Mouse (Mus musculus): ENCODE data around the gene Aagab.

Gene Aagab

DNA sequence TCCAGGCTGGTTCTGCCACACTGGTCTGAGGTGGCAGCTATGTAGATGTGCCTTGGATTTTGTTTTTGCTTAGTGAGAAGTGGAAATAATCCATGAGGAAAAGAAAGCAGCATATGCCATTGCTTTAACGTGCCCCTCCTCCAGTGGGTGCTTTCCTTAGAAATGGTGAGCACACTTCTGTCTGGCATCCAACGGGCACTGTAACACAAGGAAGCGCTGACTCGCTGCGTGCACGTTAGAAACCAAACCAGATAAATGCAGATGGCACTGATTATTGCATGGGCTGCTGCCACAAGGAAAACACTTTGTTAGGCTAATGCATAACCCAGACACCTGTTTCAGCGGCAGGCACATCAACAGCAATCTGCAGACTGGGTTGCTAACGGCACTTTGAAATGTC is 6.8 kb upstream of the Aagab start:
- in situ Hi-C loops (cut with MboI; ENCODE audit: low pct_unique_long_range_greater_than_20kb in 1 of 2, low sequenced_read_pairs in 2 of 2, unreplicated experiment in 1 of 2) = no loop called here

DNA sequence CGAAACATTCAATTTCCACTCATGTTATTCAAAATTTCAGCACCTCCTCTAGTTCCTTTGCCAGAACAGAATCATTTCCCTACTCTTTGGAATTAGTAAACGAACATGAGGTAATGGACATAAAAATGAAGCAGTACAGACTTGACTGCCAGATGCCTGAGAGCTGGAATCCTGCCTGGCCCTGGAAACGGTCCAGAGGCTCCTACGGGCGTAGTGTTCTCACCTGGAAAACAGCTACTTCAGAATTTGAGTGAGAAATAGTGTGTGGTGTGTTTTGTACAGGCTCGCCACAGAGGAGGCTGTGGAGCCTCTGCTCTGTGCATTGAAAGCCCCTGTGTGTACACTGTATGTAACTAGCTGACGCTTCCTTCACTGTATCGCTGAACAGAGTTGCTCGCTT is 5.8 kb upstream of the Aagab start:
- in situ Hi-C loops (cut with MboI; ENCODE audit: low pct_unique_long_range_greater_than_20kb in 1 of 2, low sequenced_read_pairs in 2 of 2, unreplicated experiment in 1 of 2) = no loop called here

DNA sequence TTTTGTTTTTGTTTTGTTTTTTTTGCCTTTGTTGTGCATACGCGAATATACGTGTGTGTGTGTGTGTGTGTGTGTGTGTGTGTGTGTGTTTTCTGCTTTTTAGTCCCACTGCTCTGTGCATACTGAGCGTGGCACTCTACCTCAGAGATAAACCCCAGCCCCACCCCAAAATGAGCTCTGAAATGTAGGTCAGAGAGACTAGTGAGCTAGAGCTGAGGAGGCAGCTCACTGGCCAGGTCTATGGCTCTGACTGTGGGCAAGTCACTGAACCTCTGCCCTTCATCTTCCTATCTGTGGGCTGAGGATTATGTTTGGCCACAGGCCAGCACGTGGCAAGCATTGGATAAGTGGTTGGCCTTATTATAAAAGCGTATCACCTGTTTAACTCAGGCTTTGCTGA is 1.4 kb downstream of the Aagab start:
- in situ Hi-C loops (cut with MboI; ENCODE audit: low pct_unique_long_range_greater_than_20kb in 1 of 2, low sequenced_read_pairs in 2 of 2, unreplicated experiment in 1 of 2) = no loop called here

DNA sequence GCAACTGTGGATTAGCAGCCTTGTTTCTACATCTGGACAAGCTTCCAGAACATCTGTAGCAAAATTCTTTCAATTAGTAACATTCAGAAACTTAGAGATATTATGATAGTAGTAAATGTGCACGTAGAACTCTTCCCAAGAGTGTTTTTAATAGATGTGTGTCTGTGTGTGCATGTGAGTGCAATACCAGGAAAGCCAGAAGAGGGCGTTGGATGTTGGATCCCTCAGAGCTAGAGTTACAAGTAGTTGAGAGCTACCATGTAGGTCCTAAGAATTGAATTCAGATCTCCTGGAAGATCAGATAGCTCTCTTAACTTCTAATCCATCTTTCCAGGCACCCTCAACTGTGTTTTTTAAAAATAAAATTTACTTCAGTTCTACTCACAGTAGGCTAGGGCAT is 4.1 kb downstream of the Aagab start:
- in situ Hi-C loops (cut with MboI; ENCODE audit: low pct_unique_long_range_greater_than_20kb in 1 of 2, low sequenced_read_pairs in 2 of 2, unreplicated experiment in 1 of 2) = no loop called here

DNA sequence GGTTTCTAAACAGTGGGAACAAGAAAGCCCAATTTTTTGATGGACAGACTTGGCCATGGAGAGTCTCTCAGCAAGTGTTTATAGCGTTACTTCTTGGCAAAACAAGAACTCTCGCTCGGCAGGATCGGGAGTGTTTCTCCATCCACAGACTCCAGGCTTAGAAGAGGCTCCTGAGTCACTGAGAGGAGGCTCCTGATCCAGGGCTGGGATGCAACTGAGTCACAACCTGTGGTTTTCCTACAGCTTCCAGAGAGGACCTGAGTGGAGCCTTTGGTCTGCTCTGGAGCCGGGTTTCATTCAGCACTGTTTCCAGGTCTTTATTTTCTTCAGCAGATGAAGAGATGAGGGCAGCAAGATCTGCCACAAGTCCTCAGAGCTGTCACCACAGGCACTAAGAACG is 5.5 kb downstream of the Aagab start:
- in situ Hi-C loops (cut with MboI; ENCODE audit: low pct_unique_long_range_greater_than_20kb in 1 of 2, low sequenced_read_pairs in 2 of 2, unreplicated experiment in 1 of 2) = no loop called here

DNA sequence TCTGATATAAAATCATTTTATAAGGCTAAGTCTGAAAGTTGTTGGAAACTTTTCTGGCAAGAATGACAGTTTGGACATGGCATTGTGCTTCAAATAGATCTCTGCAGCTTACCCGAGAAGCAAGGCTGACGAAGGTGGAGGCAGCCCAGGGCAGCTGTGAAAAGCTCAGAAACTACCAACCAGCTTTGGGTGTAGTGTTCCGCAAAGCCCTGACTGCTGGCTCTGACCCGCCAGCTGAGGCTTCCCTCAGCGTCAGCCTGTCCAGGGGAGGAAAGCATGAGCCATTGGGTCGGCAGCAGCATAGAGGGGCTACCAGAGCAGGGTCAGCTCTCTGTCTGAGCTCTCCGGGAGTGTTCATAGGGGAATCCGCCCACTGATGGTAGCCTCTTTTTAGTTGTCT is 6.8 kb downstream of the Aagab start:
- in situ Hi-C loops (cut with MboI; ENCODE audit: low pct_unique_long_range_greater_than_20kb in 1 of 2, low sequenced_read_pairs in 2 of 2, unreplicated experiment in 1 of 2) = no loop called here

DNA sequence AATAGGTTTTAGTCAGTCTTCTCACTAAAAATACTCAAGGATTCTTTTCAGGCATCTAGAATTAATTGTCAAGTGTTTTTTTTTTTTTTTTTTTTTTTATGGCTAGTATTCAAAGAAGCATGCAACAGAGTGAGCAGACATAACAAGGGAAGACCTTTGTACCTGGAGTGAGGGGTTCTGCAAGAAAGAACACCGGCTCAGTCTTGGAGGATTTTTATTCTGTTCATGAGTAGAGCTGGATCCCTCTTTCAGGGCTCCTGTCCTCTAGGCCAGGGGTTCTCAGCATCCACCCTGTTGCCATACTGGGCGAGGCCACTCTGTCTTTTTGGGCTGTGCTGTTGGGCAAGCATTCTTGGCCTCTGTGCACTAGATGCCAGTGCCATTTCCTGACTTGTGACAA is 7.3 kb downstream of the Aagab start:
- in situ Hi-C loops (cut with MboI; ENCODE audit: low pct_unique_long_range_greater_than_20kb in 1 of 2, low sequenced_read_pairs in 2 of 2, unreplicated experiment in 1 of 2) = no loop called here

DNA sequence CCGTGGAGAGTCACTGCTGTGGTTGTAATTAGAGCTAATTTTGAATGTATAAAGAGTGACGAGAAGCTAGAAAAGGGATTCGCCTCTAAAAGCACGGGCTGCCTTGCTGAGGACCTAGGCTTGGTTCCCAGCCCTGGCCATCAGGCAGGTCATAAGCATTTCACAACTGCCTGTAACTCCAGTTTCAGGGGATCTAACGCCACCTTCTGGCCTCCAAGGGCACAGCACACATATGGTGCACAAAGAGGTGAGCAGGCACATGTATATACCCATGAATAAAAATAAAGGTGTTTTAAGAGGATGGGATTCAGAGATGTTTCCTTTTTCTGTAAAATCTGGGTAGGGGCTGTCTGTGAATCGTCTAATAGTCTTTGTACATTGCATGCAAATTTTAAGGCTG is 7.8 kb downstream of the Aagab start:
- in situ Hi-C loops (cut with MboI; ENCODE audit: low pct_unique_long_range_greater_than_20kb in 1 of 2, low sequenced_read_pairs in 2 of 2, unreplicated experiment in 1 of 2) = no loop called here

DNA sequence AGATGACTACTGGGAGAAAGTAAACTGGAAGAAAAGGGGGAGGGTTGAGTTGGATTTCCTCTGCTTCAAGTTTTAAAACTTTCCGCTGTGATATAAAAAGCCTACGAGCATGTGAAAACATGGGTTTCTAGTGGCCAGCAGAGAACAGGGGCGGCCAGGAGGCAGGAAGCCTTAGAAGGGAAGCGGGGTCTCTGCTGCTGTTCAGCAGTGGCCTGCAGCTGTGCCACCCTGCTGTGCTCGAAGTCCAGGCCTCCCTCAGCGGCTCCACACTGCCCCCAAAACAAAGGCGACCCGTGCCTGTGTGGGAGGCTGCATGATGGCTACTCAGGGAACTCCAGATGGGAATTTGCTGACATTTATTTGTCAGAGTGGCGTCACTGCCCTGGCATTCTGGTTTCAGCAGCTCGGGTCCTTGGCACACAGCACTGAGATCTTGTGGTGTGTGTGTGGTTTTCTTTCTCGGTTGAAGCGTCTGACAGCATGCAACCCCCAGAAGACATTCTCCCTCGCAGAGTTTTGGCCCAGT is 8.4 kb downstream of the Aagab start:
- in situ Hi-C loops (cut with MboI; ENCODE audit: low pct_unique_long_range_greater_than_20kb in 1 of 2, low sequenced_read_pairs in 2 of 2, unreplicated experiment in 1 of 2) = no loop called here

DNA sequence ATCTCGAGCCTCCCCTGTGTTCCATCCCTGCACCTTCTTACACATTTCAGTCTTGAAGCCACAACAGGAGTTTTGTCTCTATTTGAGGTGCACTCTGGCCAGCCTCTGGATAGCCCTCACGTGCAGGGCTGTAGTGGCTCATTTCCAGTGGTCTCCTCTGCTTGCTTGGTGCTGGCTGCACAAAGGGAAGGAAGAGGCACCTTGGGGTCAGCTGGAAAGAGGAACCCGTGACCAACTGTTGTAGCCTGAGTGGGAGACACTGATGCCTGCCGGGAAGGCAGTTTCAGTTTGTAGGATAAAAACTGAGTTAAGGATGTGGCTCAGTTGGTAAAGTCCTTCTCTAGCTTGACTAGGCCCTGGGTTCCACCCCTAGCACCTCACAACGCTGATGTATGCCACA is 9.5 kb downstream of the Aagab start:
- in situ Hi-C loops (cut with MboI; ENCODE audit: low pct_unique_long_range_greater_than_20kb in 1 of 2, low sequenced_read_pairs in 2 of 2, unreplicated experiment in 1 of 2) = no loop called here

DNA sequence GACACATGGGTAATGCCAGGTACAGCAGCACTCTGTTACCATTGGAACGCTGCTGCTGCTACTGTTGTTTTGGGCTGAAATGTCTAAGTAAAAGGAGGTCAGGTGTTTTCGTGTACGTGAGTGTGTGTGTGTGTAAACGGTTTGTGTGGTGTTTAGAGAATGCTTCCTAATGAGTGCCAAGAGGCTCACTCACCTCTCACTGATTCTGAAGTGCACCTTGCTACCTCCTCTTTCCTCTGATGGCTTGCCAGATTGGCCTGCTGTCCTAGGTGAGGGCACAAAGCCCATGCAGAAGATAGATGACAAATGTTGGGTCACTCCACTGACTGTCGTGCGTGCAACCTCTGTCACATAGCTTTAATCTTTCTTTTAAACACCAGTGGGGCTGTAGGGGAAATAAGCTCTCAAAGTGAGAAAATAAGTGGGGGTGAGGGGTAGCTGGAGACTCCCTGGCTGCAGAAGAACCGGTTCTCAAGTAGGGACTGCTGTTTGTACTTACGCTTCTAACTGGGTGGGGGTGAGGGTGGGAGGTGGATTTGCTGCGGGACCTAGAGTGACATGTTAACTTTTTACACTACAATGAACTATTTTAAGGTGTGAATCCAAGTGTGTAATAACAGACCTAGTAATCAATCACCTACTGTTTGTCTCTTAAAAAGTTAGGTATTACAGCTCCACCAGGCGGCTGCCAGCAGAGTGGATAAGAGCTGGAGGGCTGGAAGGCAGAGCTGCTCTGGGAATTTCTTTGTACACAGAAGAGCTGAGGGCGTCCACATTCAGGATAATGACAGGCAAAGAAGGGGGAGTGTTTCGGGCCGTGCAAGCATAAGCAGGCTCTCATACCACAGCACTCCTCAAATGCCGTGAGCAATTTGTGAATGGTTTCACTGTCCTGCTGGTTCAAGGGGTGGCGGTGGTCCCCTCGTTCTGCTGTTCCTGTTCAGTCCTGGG is 10.4 kb downstream of the Aagab start:
- in situ Hi-C loops (cut with MboI; ENCODE audit: low pct_unique_long_range_greater_than_20kb in 1 of 2, low sequenced_read_pairs in 2 of 2, unreplicated experiment in 1 of 2) = no loop called here

DNA sequence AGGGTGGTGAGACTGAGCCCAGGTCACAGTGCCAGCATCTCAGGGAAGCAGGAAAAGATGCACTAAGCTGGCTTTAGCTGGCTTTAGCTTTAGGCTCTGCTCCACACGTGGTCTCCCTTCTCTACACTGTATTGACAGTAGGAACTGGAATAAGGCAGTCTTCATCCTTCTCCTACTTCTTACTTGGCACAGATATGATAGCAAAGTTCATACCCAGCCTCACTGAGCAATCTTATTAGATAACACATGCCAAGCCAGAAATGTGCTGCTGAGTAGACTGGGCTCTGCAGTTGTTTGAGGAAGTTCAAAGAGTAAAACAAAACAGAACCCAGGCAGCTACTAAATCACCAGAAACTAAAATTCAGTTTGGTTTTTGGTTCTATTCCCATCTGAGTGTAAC is 11.1 kb downstream of the Aagab start:
- in situ Hi-C loops (cut with MboI; ENCODE audit: low pct_unique_long_range_greater_than_20kb in 1 of 2, low sequenced_read_pairs in 2 of 2, unreplicated experiment in 1 of 2) = no loop called here

DNA sequence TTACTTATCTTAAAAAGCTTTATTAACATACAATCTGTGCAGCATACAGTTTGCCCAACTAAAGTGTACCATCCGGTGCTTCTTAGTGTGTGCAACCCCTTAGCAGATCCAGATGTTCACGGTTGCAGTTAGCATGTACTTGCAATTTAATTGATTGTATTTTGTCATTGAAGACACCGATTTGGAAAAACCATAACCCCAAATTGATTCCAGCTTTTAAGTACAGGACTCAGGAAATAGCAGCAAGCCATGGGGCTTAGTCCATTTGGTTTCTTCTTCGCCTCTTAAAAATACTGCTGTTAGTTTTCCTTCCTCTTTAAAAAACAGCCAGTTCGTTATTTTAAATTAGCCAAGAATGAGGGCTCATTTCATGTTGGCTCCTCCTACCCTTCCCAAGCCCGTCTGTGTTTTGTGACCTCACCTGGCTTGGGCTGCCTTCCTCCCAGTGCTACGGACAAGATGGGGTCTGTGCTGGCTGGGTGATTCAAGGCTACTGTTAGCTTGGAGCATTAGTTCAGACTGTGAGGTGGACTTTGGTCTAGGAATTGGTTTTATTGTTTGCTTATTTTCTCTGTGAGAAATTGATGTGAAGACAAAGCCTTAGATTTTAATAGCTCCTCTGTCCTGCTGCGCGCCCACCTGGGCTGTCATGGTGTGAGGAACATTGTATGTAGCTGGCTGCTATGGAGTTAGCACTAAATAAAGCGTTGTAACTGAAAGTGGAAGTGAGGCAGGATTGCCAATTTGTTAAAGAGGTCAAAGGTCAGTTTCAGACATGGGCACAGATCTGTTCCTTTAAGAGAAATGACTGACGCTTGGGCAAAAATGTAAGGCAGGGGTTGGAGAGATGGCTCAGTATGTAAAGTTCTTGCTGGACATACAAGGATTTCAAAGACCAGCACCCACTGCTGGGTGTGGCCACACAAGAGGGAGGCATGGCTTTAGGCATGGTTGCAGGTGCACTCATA is 11.8 kb downstream of the Aagab start:
- in situ Hi-C loops (cut with MboI; ENCODE audit: low pct_unique_long_range_greater_than_20kb in 1 of 2, low sequenced_read_pairs in 2 of 2, unreplicated experiment in 1 of 2) = no loop called here

DNA sequence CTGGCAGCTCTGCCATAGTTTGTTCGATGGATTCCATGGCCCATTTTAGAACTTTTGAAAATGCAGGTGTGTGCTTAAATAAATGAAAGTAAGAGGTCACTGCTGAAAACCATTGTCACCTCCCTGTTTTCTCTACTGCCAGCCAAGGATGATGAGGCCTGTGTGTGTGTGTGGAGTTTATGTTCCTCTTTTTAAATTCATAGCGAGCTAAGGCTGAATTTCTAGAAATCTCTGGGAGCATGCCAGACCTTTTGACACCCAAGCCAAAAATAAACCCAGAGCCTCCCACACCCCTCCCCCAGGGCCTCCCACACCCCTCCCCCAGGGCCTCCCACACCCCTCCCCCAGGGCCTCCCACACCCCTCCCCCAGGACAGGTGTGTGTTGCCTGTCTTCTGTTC is 15.5 kb downstream of the Aagab start:
- in situ Hi-C loops (cut with MboI; ENCODE audit: low pct_unique_long_range_greater_than_20kb in 1 of 2, low sequenced_read_pairs in 2 of 2, unreplicated experiment in 1 of 2) = no loop called here

DNA sequence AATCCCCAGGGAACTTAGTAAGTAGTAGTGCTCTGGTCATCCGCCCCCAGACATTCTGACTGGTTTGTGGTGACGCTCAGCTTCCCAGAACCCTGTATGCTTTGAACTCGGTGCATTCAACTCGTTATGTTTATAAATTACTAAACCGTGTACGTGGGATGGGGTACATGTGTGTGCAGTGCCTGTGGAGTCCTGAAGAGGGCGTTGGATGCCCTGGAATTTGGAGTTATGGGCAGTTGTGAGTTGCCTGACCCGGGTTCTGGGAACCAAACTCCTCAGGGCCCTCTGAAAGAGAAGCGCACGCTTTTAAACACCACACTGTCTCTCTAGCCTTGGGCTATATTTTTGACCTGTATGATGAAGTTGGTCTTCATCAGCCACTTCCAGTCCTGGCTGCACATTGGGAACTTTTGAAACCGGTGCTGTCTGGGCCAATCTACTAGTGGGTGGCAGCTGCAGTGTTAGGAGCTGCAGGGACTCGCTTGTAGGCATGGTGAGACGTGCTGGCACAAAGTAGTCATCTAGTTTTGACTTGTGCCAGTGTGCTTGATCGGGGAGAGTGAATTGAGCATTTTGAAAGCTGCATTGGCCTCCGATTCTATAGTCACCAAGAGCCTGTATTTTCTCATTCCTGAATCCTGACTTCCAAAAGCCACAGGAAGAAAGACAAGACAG is 21.6 kb downstream of the Aagab start:
- in situ Hi-C loops (cut with MboI; ENCODE audit: low pct_unique_long_range_greater_than_20kb in 1 of 2, low sequenced_read_pairs in 2 of 2, unreplicated experiment in 1 of 2) = no loop called here

DNA sequence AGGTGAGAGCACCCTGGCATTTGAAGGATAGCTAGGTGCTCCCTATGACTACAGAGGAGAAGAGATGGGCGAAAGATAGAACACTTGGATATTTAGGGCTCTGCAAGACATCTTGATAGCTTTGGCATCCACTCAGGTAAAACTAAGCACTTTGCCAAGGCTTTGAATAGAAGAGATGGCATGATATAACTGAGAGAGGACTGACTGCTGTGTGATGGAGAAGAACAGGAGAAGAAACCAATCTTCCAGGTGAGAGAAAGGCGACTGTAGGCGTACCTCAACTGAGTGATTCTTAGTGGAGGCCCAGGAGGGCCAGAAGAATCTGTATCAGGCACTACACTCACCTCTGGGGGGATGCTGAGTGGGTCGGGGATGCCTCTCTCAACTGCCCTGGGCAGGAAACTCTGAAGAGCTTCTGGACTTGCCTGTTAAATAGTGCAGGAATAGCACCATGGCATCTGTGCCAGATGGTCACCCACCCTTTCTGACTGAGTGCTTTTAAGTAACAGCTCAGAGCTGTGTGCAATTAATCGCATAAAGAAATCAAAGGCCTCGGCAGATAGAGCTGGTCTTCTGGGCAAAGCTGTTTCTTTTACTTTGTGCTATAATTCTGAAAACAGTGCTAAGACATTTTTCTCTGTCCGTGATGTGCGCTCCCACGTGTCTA is 22.8 kb downstream of the Aagab start:
- in situ Hi-C loops (cut with MboI; ENCODE audit: low pct_unique_long_range_greater_than_20kb in 1 of 2, low sequenced_read_pairs in 2 of 2, unreplicated experiment in 1 of 2) = no loop called here

DNA sequence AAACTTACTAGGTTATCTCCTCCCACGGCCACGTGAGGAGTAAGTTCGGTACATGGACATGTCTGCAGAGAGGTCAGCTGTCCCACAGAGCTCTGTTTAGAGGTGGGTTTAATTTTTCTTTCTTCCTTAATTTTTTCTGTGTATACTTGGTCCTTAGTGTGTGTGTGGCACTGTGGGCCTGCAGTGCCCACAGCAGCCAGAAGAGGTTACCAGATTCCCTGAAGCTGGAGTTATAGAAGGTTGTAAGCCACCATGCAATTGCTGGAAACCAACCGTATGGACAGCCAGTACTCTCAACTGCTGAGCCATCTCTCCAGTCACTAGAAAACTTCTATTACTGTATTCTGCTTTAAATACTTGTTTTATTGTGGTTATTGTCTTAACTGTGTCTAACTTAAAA is 29.6 kb downstream of the Aagab start:
- in situ Hi-C loops (cut with MboI; ENCODE audit: low pct_unique_long_range_greater_than_20kb in 1 of 2, low sequenced_read_pairs in 2 of 2, unreplicated experiment in 1 of 2) = no loop called here

DNA sequence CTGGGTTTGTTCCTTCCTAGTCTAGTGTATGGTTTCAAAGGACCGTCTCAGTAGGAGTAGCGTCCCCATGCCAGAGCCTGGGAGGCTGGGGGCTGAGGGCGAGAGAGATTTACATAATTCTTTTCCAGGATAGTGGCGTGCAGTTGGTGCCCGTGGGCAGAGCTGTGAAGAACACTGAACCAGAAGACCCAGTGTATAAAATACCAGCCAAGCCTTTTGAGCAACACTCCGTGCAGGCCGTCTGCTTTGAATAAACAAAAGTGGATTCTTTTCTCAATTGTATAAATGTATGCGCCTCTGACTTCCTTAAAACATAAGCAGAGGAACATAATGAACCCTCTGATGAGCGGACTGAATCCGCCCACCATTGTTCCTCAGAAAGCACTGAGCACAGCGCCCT is 30.5 kb downstream of the Aagab start:
- in situ Hi-C loops (cut with MboI; ENCODE audit: low pct_unique_long_range_greater_than_20kb in 1 of 2, low sequenced_read_pairs in 2 of 2, unreplicated experiment in 1 of 2) = no loop called here

Measured in mouse embryonic stem cell (cell line).